Mouse (Mus musculus) ovary, postnatal 36 days (tissue): ENCODE measurements around the gene Itpr2.
"Not testable (repeated sequence)": the region's sequence is repeated elsewhere in the genome, so short reads cannot be mapped to it uniquely, and the experiment has no call there.

Experiments
- DNase-seq: peaks from one replicate; pipeline ENCODE4 v3.0.0; 2022; ENCODE audit warnings: low spot score, mixed read lengths

The Itpr2 gene

GRCm38 (mm10) chr6:146468361-146468760 is 33.7 kb downstream of the Itpr2 start:
- DNase-seq = no peak

GRCm38 (mm10) chr6:146464645-146465042 is 37.4 kb downstream of the Itpr2 start:
- not testable (repeated sequence) for DNase-seq

GRCm38 (mm10) chr6:146464014-146464644 is 37.9 kb downstream of the Itpr2 start:
- no peak for DNase-seq

GRCm38 (mm10) chr6:146460936-146461335 is 41.1 kb downstream of the Itpr2 start:
- no peak for DNase-seq

- no peak for DNase-seq
These were observed 43.6 kb downstream of the Itpr2 start for GRCm38 (mm10) chr6:146458436-146458835.

- no peak for DNase-seq
These were observed 45.3 kb downstream of the Itpr2 start for GRCm38 (mm10) chr6:146456741-146457140.

- no peak for DNase-seq
These were observed 47.2 kb downstream of the Itpr2 start for GRCm38 (mm10) chr6:146454520-146455511.

GRCm38 (mm10) chr6:146452474-146452873 is 49.5 kb downstream of the Itpr2 start:
- DNase-seq = no peak

- no peak for DNase-seq
These were observed 55.9 kb downstream of the Itpr2 start for GRCm38 (mm10) chr6:146446032-146446704.

GRCm38 (mm10) chr6:146439826-146440225 is 62.2 kb downstream of the Itpr2 start:
- no peak for DNase-seq

- no peak for DNase-seq
These were observed 62.8 kb downstream of the Itpr2 start for GRCm38 (mm10) chr6:146439071-146439818.

- DNase-seq = no peak
These were observed 64.0 kb downstream of the Itpr2 start for GRCm38 (mm10) chr6:146438057-146438456.

- no peak for DNase-seq
These were observed 65.0 kb downstream of the Itpr2 start for GRCm38 (mm10) chr6:146436916-146437496.

GRCm38 (mm10) chr6:146434217-146434616 is 67.8 kb downstream of the Itpr2 start:
- DNase-seq = no peak

GRCm38 (mm10) chr6:146432218-146432865 is 69.7 kb downstream of the Itpr2 start:
- no peak for DNase-seq

- no peak for DNase-seq
These were observed 70.2 kb downstream of the Itpr2 start for GRCm38 (mm10) chr6:146431777-146432176.

- DNase-seq = peak; percentile 47
These were observed 72.2 kb downstream of the Itpr2 start for GRCm38 (mm10) chr6:146429694-146430380.

- no peak for DNase-seq
These were observed 77.2 kb downstream of the Itpr2 start for GRCm38 (mm10) chr6:146424778-146425177.

- no peak for DNase-seq
These were observed 77.7 kb downstream of the Itpr2 start for GRCm38 (mm10) chr6:146424326-146424725.

GRCm38 (mm10) chr6:146420718-146421117 is 81.3 kb downstream of the Itpr2 start:
- DNase-seq = no peak
